Mouse (Mus musculus): ENCODE measurements around the gene Agbl5.

DNA sequence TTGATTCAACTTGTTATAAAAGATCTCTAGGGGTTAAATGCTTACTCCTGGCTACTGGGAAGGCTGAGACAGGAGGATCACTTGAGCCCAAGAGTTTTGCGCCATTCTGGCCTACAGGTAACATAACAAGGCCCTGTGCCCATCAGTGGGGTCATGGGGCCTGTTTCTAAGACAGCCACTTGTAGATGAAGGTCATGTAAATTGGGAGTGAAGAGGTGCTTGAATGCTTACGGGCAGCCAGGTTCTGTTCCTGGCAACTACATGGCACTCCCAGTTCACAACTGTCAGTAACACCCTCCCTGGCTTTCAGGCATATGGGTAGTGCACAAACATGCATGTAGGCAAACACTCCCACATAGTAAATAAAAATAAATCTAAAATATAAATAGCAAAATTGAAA is 62.4 kb downstream of the Agbl5 start:
- no peak for TF ChIP-seq CTCF (IDR thresholded peaks at IDR 0.05; ENCODE audit: low read depth)
- no peak for TF ChIP-seq EP300 (optimal IDR thresholded peaks at IDR 0.05)
